Mouse (Mus musculus) neural tube, embryonic 12.5 days (tissue): ENCODE results near the gene Gpx6. TPM values are rescaled to one million over a fixed set of nuclear protein-coding genes. Genes with fewer than 3 reads are reported as not detected.

Experiments used
- ATAC-seq: fragments of 200-750 bp; cut with Nextera tagmentation; 2 replicates; pipeline ENCODE4 v1.8.0; 2017; ENCODE audit warnings: low read depth, mild to moderate bottlenecking, moderate TSS enrichment, moderate library complexity; ENCODE audit not compliant: low FRiP score
- H3K27ac ChIP-seq: fragments of 300-500 bp; sonication (generic); 2 replicates; pipeline ENCODE4 v1.5.1; 2016
- H3K27me3 ChIP-seq: fragments of 300-500 bp; sonication (generic); replicated peaks from 2 replicates; pipeline ENCODE4 v1.6.1; 2016; ENCODE audit warnings: mild to moderate bottlenecking
- H3K36me3 ChIP-seq: fragments of 300-500 bp; sonication (generic); 2 replicates; pipeline ENCODE4 v1.6.1; 2016; ENCODE audit warnings: mild to moderate bottlenecking
- H3K4me1 ChIP-seq: fragments of 300-500 bp; sonication (generic); 2 replicates; pipeline ENCODE4 v1.6.1; 2016
- H3K4me2 ChIP-seq: fragments of 300-500 bp; sonication (generic); replicated peaks from 2 replicates; pipeline ENCODE4 v1.6.1; 2016; ENCODE audit warnings: mild to moderate bottlenecking
- H3K4me3 ChIP-seq: fragments of 300-500 bp; sonication (generic); 2 replicates; pipeline ENCODE4 v1.5.1; 2016
- H3K9ac ChIP-seq: fragments of 300-500 bp; sonication (generic); 2 replicates; pipeline ENCODE4 v1.6.1; 2016; ENCODE audit warnings: mild to moderate bottlenecking
- H3K9me3 ChIP-seq: fragments of 300-500 bp; sonication (generic); 2 replicates; pipeline ENCODE4 v1.6.1; 2016; ENCODE audit warnings: mild to moderate bottlenecking
- WGBS: fragments of 180-500 bp; shearing (Covaris S2); methylation state at CpG from one replicate; pipeline ENCODE4 v1.1.7; 2016; 5-methylcytosine and 5-hydroxymethylcytosine counted together
- polyA plus RNA-seq: library from polyadenylated mRNA; unstranded; fragments of >200 nt; fragmentation: Nextera tagmentation; extraction: Ambion mirVana; gene quantifications from 2 replicates; pipeline ENCODE4 v1.2.1, GENCODE M21; 2016

Gpx6 gene
- polyA plus RNA-seq, 1 experiment from 2014 or later = 0.15 TPM

DNA sequence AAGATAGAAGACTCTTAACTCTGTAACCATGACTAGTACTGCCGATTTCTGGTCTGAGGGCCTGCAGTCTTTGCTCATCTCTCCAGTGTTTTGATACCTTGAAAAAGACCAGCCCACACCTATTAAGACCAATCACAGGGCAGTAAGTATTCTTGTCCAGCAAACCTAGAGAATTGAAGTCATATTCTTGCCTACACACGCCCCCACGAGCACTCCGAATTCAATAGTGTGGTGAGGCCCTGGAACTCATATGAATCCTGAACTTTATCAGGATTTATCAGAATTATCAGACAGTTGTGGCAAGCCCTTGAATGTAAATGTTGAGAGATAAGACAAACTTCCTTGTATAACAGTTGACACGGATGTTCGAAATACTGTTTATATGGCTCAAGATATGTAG lies 19.3 kb upstream of the Gpx6 start, which contains the start of gene Gpx5:
Gene Gpx5, minus strand, starts transcription at position 101 of the 400 bp plus-strand sequence.
- Histone ChIP-seq H3K27ac (no peak within 1 kb of the TSS), H3K9me3 (no peaks in the 10 kb centered on the region), H3K9ac (no peak within 1 kb of the TSS), H3K27me3 (no peaks in the 10 kb centered on the region), H3K4me2 (no peak within 1 kb of the TSS), H3K4me3 (no peak within 1 kb of the TSS), H3K36me3 (no peaks in the 10 kb centered on the region), H3K4me1 (no peaks in the 10 kb centered on the region)
- 95% methylated on average over 6 of the region's 6 CpGs for WGBS
- no peak for ATAC-seq

GRCm38 (mm10) chr13:21298557-21298956 lies 13.4 kb upstream of the Gpx6 start:
- 58% methylated on average over 3 of the region's 3 CpGs for WGBS
- H3K4me3 ChIP-seq = no peak overlapping the region
- H3K4me1 ChIP-seq = no peaks in the 10 kb centered on the region
- no peak overlapping the region for H3K4me2 ChIP-seq
- H3K36me3 ChIP-seq = no peaks in the 10 kb centered on the region
- no peaks in the 10 kb centered on the region for H3K27me3 ChIP-seq
- H3K9me3 ChIP-seq = no peaks in the 10 kb centered on the region
- no peak overlapping the region for H3K9ac ChIP-seq
- no peak overlapping the region for H3K27ac ChIP-seq
- ATAC-seq = no peak

DNA sequence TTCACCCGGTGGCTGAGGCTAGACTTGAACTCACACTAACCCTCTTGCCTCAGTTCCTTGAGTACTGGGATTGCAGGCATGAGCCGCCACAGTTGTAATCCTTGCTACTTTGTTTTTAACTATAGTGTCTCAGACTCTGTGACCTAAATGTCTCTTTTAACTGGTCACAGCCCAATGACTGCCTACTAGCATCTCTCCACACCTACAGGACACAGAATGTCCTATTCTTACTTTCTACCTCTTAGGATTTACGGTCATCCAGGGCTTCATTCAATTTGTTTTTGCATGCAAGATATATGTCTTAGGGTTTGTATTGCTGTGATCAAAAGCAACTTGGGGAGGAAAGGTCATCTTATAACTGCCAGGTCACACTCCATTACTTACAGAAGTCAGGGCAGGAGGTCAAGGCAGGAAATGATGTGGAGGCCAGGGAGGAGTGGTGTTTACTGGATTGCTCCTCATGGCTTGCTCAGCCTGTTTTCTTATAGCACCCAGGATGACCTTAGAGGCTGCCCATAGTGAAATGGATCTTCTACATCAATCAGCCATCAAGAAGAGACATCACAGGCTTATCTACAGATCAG lies 7.3 kb upstream of the Gpx6 start:
- Histone ChIP-seq H3K9ac (no peak overlapping the region), H3K36me3 (no peaks in the 10 kb centered on the region), H3K4me2 (no peak overlapping the region), H3K27ac (no peak overlapping the region), H3K4me3 (no peak overlapping the region), H3K4me1 (no peaks in the 10 kb centered on the region), H3K27me3 (no peaks in the 10 kb centered on the region), H3K9me3 (no peaks in the 10 kb centered on the region)
- no peak for ATAC-seq
- 69% methylated on average over 3 of the region's 3 CpGs for WGBS

DNA sequence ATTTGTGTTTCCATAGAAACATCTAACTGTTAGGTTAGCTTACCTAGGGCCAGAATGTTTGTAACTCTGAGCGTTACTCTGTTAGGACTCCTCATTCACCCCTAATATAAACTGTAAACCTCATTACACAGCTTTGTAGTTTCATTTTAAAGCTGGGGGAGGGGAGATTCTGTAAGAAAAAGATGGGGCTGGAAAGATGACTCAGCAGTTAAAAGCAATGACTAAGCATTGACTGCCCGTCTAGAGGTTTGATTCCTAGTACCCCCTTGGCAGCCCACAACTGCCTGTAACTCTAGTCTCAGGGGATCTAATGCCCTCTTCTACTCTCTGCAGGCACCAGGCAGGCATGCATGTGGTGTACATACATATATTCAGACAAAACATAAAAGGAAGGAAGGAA lies 2.1 kb upstream of the Gpx6 start:
- H3K27me3 ChIP-seq = no peaks in the 10 kb centered on the region
- H3K36me3 ChIP-seq = no peaks in the 10 kb centered on the region
- H3K9ac ChIP-seq = no peak overlapping the region
- 76% methylated on average over 2 of the region's 2 CpGs for WGBS
- ATAC-seq = no peak
- no peak overlapping the region for H3K4me3 ChIP-seq
- no peaks in the 10 kb centered on the region for H3K9me3 ChIP-seq
- no peak overlapping the region for H3K27ac ChIP-seq
- H3K4me1 ChIP-seq = no peaks in the 10 kb centered on the region
- H3K4me2 ChIP-seq = no peak overlapping the region

- Histone ChIP-seq H3K4me1 (no peaks in the 10 kb centered on the region), H3K36me3 (no peaks in the 10 kb centered on the region), H3K27ac (no peak overlapping the region), H3K9me3 (no peaks in the 10 kb centered on the region), H3K4me2 (no peak overlapping the region), H3K27me3 (no peaks in the 10 kb centered on the region), H3K9ac (no peak overlapping the region), H3K4me3 (no peak overlapping the region)
- 35% methylated on average over 4 of the region's 5 CpGs for WGBS
- no peak for ATAC-seq
Measured at GRCm38 (mm10) chr13:21312854-21313253, 929 bp downstream of the Gpx6 start.

- no peak overlapping the region for H3K27ac ChIP-seq
- H3K9ac ChIP-seq = no peak overlapping the region
- WGBS = 88% methylated on average over 4 of the region's 4 CpGs
- no peaks in the 10 kb centered on the region for H3K9me3 ChIP-seq
- no peaks in the 10 kb centered on the region for H3K36me3 ChIP-seq
- no peak overlapping the region for H3K4me3 ChIP-seq
- H3K4me1 ChIP-seq = no peaks in the 10 kb centered on the region
- no peak overlapping the region for H3K4me2 ChIP-seq
- H3K27me3 ChIP-seq = no peaks in the 10 kb centered on the region
- no peak for ATAC-seq
Measured at GRCm38 (mm10) chr13:21313903-21314302, 2.0 kb downstream of the Gpx6 start.

- H3K4me2 ChIP-seq = no peak overlapping the region
Measured at GRCm38 (mm10) chr13:21320262-21320661, 8.3 kb downstream of the Gpx6 start.

GRCm38 (mm10) chr13:21321890-21322494 lies 10.1 kb downstream of the Gpx6 start:
- no peak for ATAC-seq
- peak overlapping the region; percentile 5; the same call in 1 of the 2 replicates for H3K4me3 ChIP-seq

More at GRCm38 (mm10) chr13:21320262-21320661, 8.3 kb downstream of the Gpx6 start:
- H3K4me3 ChIP-seq = no peak overlapping the region
- no peak for ATAC-seq
- H3K27ac ChIP-seq = no peak overlapping the region
- H3K9me3 ChIP-seq = no peaks in the 10 kb centered on the region
- no peaks in the 10 kb centered on the region for H3K36me3 ChIP-seq
- no peaks in the 10 kb centered on the region for H3K4me1 ChIP-seq
- H3K9ac ChIP-seq = no peak overlapping the region
- WGBS = 69% methylated on average over 3 of the region's 3 CpGs
- no peaks in the 10 kb centered on the region; the same call in 1 of the 2 replicates for H3K27me3 ChIP-seq

GRCm38 (mm10) chr13:21322509-21323375 lies 10.8 kb downstream of the Gpx6 start:
- WGBS = 17% methylated on average over 18 of the region's 18 CpGs
- H3K4me2 ChIP-seq = peak overlapping the region; percentile 48
- no peak overlapping the region for H3K9ac ChIP-seq

More at GRCm38 (mm10) chr13:21321890-21322494, 10.1 kb downstream of the Gpx6 start:
- H3K36me3 ChIP-seq = no peaks in the 10 kb centered on the region
- no peak overlapping the region for H3K27ac ChIP-seq
- WGBS = 1% methylated on average over 18 of the region's 18 CpGs
- H3K27me3 ChIP-seq = no peaks in the 10 kb centered on the region; the same call in 1 of the 2 replicates
- H3K9ac ChIP-seq = no peak overlapping the region
- no peaks in the 10 kb centered on the region for H3K4me1 ChIP-seq
- no peaks in the 10 kb centered on the region for H3K9me3 ChIP-seq
- H3K4me2 ChIP-seq = peak overlapping the region; percentile 48

DNA sequence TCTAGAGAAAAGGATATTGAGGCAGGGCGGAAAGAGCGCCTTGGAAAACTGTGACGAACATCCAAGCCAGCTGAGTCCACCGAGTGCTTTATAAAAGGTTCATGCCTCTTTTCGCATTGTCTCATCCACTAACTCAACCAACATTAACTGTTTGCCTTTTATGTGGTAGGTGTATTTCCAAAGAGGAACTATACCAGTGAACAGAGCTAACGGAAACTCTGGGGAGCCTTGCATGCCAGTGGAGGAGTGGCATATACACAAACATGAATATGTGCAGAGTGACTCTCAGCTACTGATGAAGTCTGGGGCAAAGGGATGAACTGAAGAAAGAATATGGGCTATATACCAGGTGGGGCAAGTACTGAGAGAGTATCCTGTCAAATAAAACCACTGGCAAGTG lies 11.5 kb downstream of the Gpx6 start:
- peak overlapping the region; percentile 23 for H3K4me2 ChIP-seq

More at GRCm38 (mm10) chr13:21322509-21323375, 10.8 kb downstream of the Gpx6 start:
- H3K4me3 ChIP-seq = 0 out of 2 replicates have a peak overlapping the region, but pooled peaks have one; percentile 5
- H3K36me3 ChIP-seq = no peaks in the 10 kb centered on the region
- H3K27ac ChIP-seq = no peak overlapping the region
- no peaks in the 10 kb centered on the region for H3K9me3 ChIP-seq
- ATAC-seq = no peak
- no peaks in the 10 kb centered on the region; the same call in 1 of the 2 replicates for H3K27me3 ChIP-seq
- H3K4me1 ChIP-seq = 0 out of 2 replicates have a peak, but pooled peaks cover 3% of the 10 kb centered on the region

GRCm38 (mm10) chr13:21326191-21326590 lies 14.3 kb downstream of the Gpx6 start:
- no peak overlapping the region for H3K9ac ChIP-seq
- peak overlapping the region; percentile 56 for H3K4me2 ChIP-seq
- H3K4me3 ChIP-seq = no peak overlapping the region
- no peaks in the 10 kb centered on the region for H3K36me3 ChIP-seq
- H3K9me3 ChIP-seq = no peaks in the 10 kb centered on the region
- H3K27ac ChIP-seq = no peak overlapping the region
- 11% methylated on average over 4 of the region's 4 CpGs for WGBS
- H3K4me1 ChIP-seq = 0 out of 2 replicates have a peak, but pooled peaks cover 3% of the 10 kb centered on the region
- peak; percentile 41; the same call in 1 of the 2 replicates for ATAC-seq
- no peaks in the 10 kb centered on the region; the same call in 1 of the 2 replicates for H3K27me3 ChIP-seq

More for the DNA sequence above, 11.5 kb downstream of the Gpx6 start:
- H3K9me3 ChIP-seq = no peaks in the 10 kb centered on the region
- 0 out of 2 replicates have a peak, but pooled peaks cover 3% of the 10 kb centered on the region for H3K4me1 ChIP-seq
- no peaks in the 10 kb centered on the region for H3K36me3 ChIP-seq
- ATAC-seq = no peak
- no peak overlapping the region for H3K9ac ChIP-seq
- no peaks in the 10 kb centered on the region; the same call in 1 of the 2 replicates for H3K27me3 ChIP-seq
- 71% methylated on average over 6 of the region's 6 CpGs for WGBS
- no peak overlapping the region for H3K27ac ChIP-seq
- H3K4me3 ChIP-seq = no peak overlapping the region
